Mouse (Mus musculus) neutrophil, adult 5-6 weeks (primary cell): Measurements from ENCODE around the gene Nckap5. TPM values are rescaled to one million over a fixed set of nuclear protein-coding genes. Genes with fewer than 3 reads are reported as not detected.

Experiments
- ATAC-seq: fragments of 151-379, 151-347 bp; 2 replicates; pipeline ENCODE4 v1.8.0; 2017; ENCODE audit warnings: mild to moderate bottlenecking, moderate TSS enrichment; ENCODE audit not compliant: insufficient number of reproducible peaks, poor library complexity, low FRiP score, severe bottlenecking; ENCODE audit errors: extremely low read depth
- total RNA-seq: library from RNA; stranded (forward); fragments of 200-1000 nt; gene quantifications from 2 replicates; pipeline ENCODE4 v1.2.3, GENCODE M21; 2017

The Nckap5 gene
- total RNA-seq, 1 experiment from 2014 or later: not detected

GRCm38 (mm10) chr1:126454504-126455173, 376.0 kb downstream of the Nckap5 start:
- no peak for ATAC-seq

- no peak for ATAC-seq
Measured at GRCm38 (mm10) chr1:126451472-126451871, 379.1 kb downstream of the Nckap5 start.

- no peak for ATAC-seq
Measured at GRCm38 (mm10) chr1:126449424-126449823, 381.2 kb downstream of the Nckap5 start.

- no peak for ATAC-seq
Measured at GRCm38 (mm10) chr1:126443890-126444289, 386.7 kb downstream of the Nckap5 start.

- no peak for ATAC-seq
Measured at GRCm38 (mm10) chr1:126442723-126443122, 387.9 kb downstream of the Nckap5 start.

GRCm38 (mm10) chr1:126438000-126438572, 392.5 kb downstream of the Nckap5 start:
- ATAC-seq: no peak

GRCm38 (mm10) chr1:126436937-126437667, 393.5 kb downstream of the Nckap5 start:
- no peak for ATAC-seq

- ATAC-seq: no peak
Measured at GRCm38 (mm10) chr1:126432285-126432684, 398.3 kb downstream of the Nckap5 start.

- ATAC-seq: no peak
Measured at GRCm38 (mm10) chr1:126431594-126431993, 399.0 kb downstream of the Nckap5 start.

- ATAC-seq: no peak
Measured at GRCm38 (mm10) chr1:126411426-126411825, 419.2 kb downstream of the Nckap5 start.

- ATAC-seq: no peak
Measured at GRCm38 (mm10) chr1:126407886-126408285, 422.7 kb downstream of the Nckap5 start.

GRCm38 (mm10) chr1:126405543-126405942, 425.1 kb downstream of the Nckap5 start:
- ATAC-seq: no peak

GRCm38 (mm10) chr1:126403970-126404369, 426.6 kb downstream of the Nckap5 start:
- ATAC-seq: no peak

- no peak for ATAC-seq
Measured at GRCm38 (mm10) chr1:126391204-126391603, 439.4 kb downstream of the Nckap5 start.

- ATAC-seq: no peak
Measured at GRCm38 (mm10) chr1:126377339-126377980, 453.1 kb downstream of the Nckap5 start.

- no peak for ATAC-seq
Measured at GRCm38 (mm10) chr1:126366736-126367135, 463.9 kb downstream of the Nckap5 start.

- no peak for ATAC-seq
Measured at GRCm38 (mm10) chr1:126364556-126364955, 466.0 kb downstream of the Nckap5 start.

- no peak for ATAC-seq
Measured at GRCm38 (mm10) chr1:126360531-126361220, 469.9 kb downstream of the Nckap5 start.

GRCm38 (mm10) chr1:126360111-126360510, 470.5 kb downstream of the Nckap5 start:
- ATAC-seq: no peak
